Mouse (Mus musculus) limb, embryonic 11.5 days (tissue): ENCODE measurements around the gene Camk1g. TPM values are rescaled to one million over a fixed set of nuclear protein-coding genes. Genes with fewer than 3 reads are reported as not detected.

ENCODE experiments used
- ATAC-seq: fragments of 200-750 bp; cut with Nextera tagmentation; 2 replicates; pipeline ENCODE4 v1.8.0; 2017; ENCODE audit warnings: low read depth; ENCODE audit not compliant: insufficient number of reproducible peaks, low FRiP score, low TSS enrichment
- DNase-seq: peaks from one replicate; pipeline ENCODE4 v3.0.0-alpha.2; 2015; ENCODE audit warnings: low spot score
- H3K27ac ChIP-seq: fragments of 300-500 bp; sonication (generic); replicated peaks from 2 replicates; pipeline ENCODE4 v1.5.1; 2014; ENCODE audit warnings: low read depth, mild to moderate bottlenecking, low read length
- H3K27me3 ChIP-seq: fragments of 300-500 bp; sonication (generic); 2 replicates; pipeline ENCODE4 v1.6.1; 2014; ENCODE audit warnings: mild to moderate bottlenecking, low read length, mixed read lengths; ENCODE audit not compliant: control insufficient read depth, insufficient read depth
- H3K36me3 ChIP-seq: fragments of 300-500 bp; sonication (generic); 2 replicates; pipeline ENCODE4 v1.6.1; 2014; ENCODE audit warnings: mild to moderate bottlenecking, low read length, moderate library complexity, mixed read lengths; ENCODE audit not compliant: control insufficient read depth, insufficient read depth
- H3K4me1 ChIP-seq: fragments of 300-500 bp; sonication (generic); 2 replicates; pipeline ENCODE4 v1.6.1; 2014; ENCODE audit warnings: low read length, mixed read lengths; ENCODE audit not compliant: control insufficient read depth, insufficient read depth
- H3K4me2 ChIP-seq: fragments of 300-500 bp; sonication (generic); 2 replicates; pipeline ENCODE4 v1.6.1; 2014; ENCODE audit warnings: low read depth, mild to moderate bottlenecking, moderate library complexity; ENCODE audit not compliant: severe bottlenecking
- H3K4me3 ChIP-seq: fragments of 300-500 bp; sonication (generic); 2 replicates; pipeline ENCODE4 v1.5.1; 2014; ENCODE audit warnings: low read depth, low read length
- H3K9ac ChIP-seq: fragments of 300-500 bp; sonication (generic); 2 replicates; pipeline ENCODE4 v1.6.1; 2014; ENCODE audit warnings: mild to moderate bottlenecking, low read length
- H3K9me3 ChIP-seq: fragments of 300-500 bp; sonication (generic); 2 replicates; pipeline ENCODE4 v1.6.1; 2016; ENCODE audit warnings: low read length; ENCODE audit not compliant: control insufficient read depth
- WGBS: fragments of 180-500 bp; shearing (Covaris S2); extraction: QIAGEN DNeasy Blood & Tissue Kit; methylation state at CpG from one replicate; pipeline ENCODE4 v1.1.7; 2014; 5-methylcytosine and 5-hydroxymethylcytosine counted together
- polyA plus RNA-seq: library from polyadenylated mRNA; unstranded; fragments of >200 nt; fragmentation: Nextera tagmentation; extraction: Ambion mirVana; gene quantifications from 2 replicates; pipeline ENCODE4 v1.2.1, GENCODE M21; 2014

Gene Camk1g
- polyA plus RNA-seq, 1 experiment from 2014 or later, result 17.1 TPM

DNA sequence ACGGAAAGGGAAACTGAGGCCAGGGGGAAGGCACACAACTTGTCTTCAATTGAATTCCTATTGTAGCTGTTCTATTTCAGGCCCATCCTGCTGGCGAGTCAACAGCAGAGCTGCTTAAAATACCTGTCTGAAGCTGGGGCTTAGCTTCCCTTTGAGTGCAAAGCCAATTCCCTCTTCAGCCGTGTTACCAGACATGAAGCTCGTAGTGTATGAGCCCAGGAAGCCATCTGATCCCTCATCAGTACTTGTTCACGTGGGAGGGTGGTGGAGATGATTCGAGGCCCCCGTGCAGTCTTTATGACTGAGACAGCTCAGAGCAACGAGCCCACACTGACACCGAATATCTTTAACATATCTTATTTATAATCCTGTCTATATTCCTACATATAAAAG, 53.7 kb downstream of the Camk1g start:
- no peak for DNase-seq
- H3K9ac ChIP-seq, result no peak overlapping the region
- H3K4me1 ChIP-seq, result no peaks in the 10 kb centered on the region
- no peak overlapping the region for H3K4me3 ChIP-seq
- no peaks in the 10 kb centered on the region for H3K9me3 ChIP-seq
- no peak for ATAC-seq
- no peak overlapping the region for H3K4me2 ChIP-seq
- WGBS, result 83% methylated on average over 9 of the region's 9 CpGs
- no peak overlapping the region for H3K27ac ChIP-seq
- H3K27me3 ChIP-seq, result no peaks in the 10 kb centered on the region
- H3K36me3 ChIP-seq, result no peaks in the 10 kb centered on the region

DNA sequence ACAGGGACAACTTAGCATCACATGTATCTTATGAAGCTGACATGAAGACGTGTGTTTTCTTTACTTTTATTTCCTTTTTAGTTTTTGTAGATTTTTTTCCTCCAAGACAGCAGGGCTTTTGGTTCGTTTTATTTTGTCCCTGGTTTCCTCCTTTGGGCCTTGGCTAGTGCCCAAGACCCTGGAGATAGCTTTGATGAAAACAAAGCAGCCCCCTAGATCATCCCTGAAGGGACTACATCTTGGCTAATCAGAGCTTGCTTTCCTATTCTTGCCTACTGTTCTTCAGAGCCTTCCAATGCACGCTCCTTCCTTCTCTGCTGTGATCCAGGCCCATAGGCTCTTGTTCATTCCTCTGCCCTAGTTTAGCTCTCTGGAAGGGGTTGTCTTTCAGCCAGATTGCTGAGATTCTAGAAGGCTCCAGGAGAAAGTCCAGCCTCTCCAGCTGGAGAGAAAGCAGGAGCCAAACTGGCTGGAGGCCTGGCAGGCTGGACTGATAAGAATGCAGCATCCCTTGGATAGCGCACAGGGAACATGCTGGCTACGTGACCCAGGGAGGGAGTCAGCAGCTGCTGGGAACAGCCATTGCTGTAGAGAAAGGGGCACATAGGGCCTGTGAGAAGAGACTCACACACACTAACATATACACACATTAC, 54.3 kb downstream of the Camk1g start:
- Histone ChIP-seq H3K9me3 (no peaks in the 10 kb centered on the region), H3K9ac (no peak overlapping the region), H3K36me3 (no peaks in the 10 kb centered on the region), H3K4me1 (no peaks in the 10 kb centered on the region), H3K27ac (no peak overlapping the region), H3K27me3 (no peaks in the 10 kb centered on the region), H3K4me3 (no peak overlapping the region), H3K4me2 (no peak overlapping the region)
- 76% methylated on average over 5 of the region's 5 CpGs for WGBS
- DNase-seq (no peak), ATAC-seq (no peak)

DNA sequence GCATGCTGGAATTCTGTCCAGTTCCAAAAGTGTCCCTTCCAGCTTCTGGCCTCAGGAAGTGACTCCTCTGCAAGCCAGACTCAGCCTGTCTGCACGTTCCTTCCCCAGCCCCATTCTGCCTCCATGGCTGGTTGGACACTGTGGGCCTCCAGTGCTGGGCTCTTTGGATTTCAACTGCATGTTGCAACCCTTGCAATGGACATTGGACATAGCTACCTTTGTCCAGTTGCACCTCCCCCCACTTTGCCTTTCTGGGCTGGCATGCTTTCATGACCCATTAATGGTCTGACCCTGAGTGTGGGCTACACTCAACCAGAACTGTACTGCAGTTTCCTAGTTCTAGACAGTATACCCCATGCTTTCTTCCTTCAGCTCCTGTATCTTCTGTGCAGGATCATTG, 58.5 kb downstream of the Camk1g start:
- Histone ChIP-seq H3K36me3 (no peaks in the 10 kb centered on the region), H3K4me1 (no peaks in the 10 kb centered on the region), H3K27ac (no peak overlapping the region), H3K9me3 (no peaks in the 10 kb centered on the region), H3K27me3 (no peaks in the 10 kb centered on the region), H3K9ac (no peak overlapping the region), H3K4me3 (no peak overlapping the region), H3K4me2 (no peak overlapping the region)
- DNase-seq (no peak), ATAC-seq (no peak)
- 100% methylated on average over 1 of the region's 1 CpGs for WGBS

- no peaks in the 10 kb centered on the region for H3K27me3 ChIP-seq
- no peaks in the 10 kb centered on the region for H3K36me3 ChIP-seq
- ATAC-seq (no peak), DNase-seq (no peak)
- H3K9ac ChIP-seq, result no peak overlapping the region
- no peak overlapping the region for H3K4me3 ChIP-seq
- 88% methylated on average over 3 of the region's 3 CpGs for WGBS
- no peak overlapping the region for H3K27ac ChIP-seq
- no peak overlapping the region for H3K4me2 ChIP-seq
- H3K4me1 ChIP-seq, result no peaks in the 10 kb centered on the region
- no peaks in the 10 kb centered on the region for H3K9me3 ChIP-seq
These were observed 59.5 kb downstream of the Camk1g start for GRCm38 (mm10) chr1:193310519-193311085.

- Histone ChIP-seq H3K36me3 (no peaks in the 10 kb centered on the region), H3K4me3 (no peak overlapping the region), H3K9me3 (no peaks in the 10 kb centered on the region), H3K27me3 (no peaks in the 10 kb centered on the region), H3K9ac (no peak overlapping the region), H3K27ac (no peak overlapping the region), H3K4me2 (no peak overlapping the region), H3K4me1 (0 out of 2 replicates have a peak, but pooled peaks cover 2% of the 10 kb centered on the region)
- 77% methylated on average over 1 of the region's 1 CpGs for WGBS
- no peak for DNase-seq
- no peak for ATAC-seq
These were observed 60.1 kb downstream of the Camk1g start for GRCm38 (mm10) chr1:193309785-193310518.

GRCm38 (mm10) chr1:193306832-193307231, 63.3 kb downstream of the Camk1g start:
- no peaks in the 10 kb centered on the region for H3K36me3 ChIP-seq
- H3K27me3 ChIP-seq, result no peaks in the 10 kb centered on the region
- no peaks in the 10 kb centered on the region for H3K9me3 ChIP-seq
- H3K9ac ChIP-seq, result no peak overlapping the region
- H3K4me2 ChIP-seq, result no peak overlapping the region
- H3K4me3 ChIP-seq, result no peak overlapping the region
- ATAC-seq, result no peak
- no peak for DNase-seq
- 96% methylated on average over 2 of the region's 2 CpGs for WGBS
- 0 out of 2 replicates have a peak, but pooled peaks cover 2% of the 10 kb centered on the region for H3K4me1 ChIP-seq
- no peak overlapping the region for H3K27ac ChIP-seq

DNA sequence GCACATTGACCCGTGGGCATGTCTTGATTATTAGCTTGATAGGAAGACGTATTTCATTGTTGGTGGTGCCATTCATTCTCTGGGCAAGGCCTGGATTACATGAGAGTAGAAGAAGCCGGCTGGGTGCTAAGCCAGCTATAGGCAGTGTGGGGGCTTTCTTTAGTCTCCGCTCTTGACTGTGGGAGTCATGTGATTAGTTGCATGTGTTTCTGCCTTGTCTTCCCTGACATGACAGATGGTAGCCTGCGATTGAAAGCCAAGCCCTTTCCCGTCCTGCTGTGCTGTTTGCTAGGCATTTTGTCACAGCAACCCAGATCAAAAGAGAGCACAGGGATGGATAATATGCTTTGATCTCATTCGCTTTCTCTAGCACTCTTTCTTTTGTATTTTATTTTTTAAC, 64.7 kb downstream of the Camk1g start:
- WGBS, result 20% methylated on average over 7 of the region's 7 CpGs
- no peak for DNase-seq
- no peak overlapping the region for H3K9ac ChIP-seq

DNA sequence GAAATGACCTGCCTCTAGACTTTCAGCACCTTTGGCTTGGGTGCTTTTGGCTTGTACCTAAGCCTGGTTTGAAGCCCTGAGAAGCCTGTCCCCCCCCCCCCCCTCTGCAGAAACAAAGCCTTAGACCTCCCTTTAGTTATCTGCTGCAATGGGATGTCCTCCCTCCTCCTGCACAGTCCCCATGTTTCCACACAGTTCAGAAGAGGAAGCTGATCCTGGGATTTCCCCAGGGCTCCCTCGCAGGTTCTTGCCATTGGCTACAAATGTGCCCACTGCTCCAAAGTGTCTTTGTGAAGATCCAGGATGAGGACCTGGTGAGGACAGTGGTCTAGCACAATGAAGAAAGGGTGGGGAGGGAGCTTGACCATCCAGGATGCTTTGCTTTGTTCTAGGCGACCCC, 67.0 kb downstream of the Camk1g start:
- Histone ChIP-seq H3K4me2 (no peak overlapping the region), H3K36me3 (no peaks in the 10 kb centered on the region), H3K27ac (no peak overlapping the region), H3K4me3 (no peak overlapping the region), H3K9ac (no peak overlapping the region), H3K27me3 (no peaks in the 10 kb centered on the region), H3K4me1 (peaks cover 9% of the 10 kb centered on the region), H3K9me3 (no peaks in the 10 kb centered on the region)
- no peak for ATAC-seq
- whole genome bisulfite sequencing, result 80% methylated on average over 2 of the region's 2 CpGs
- no peak for DNase-seq

More for the DNA sequence above, 64.7 kb downstream of the Camk1g start:
- Histone ChIP-seq H3K36me3 (no peaks in the 10 kb centered on the region), H3K9me3 (no peaks in the 10 kb centered on the region), H3K27ac (no peak overlapping the region), H3K4me2 (no peak overlapping the region), H3K4me3 (no peak overlapping the region), H3K27me3 (no peaks in the 10 kb centered on the region), H3K4me1 (peaks cover 5% of the 10 kb centered on the region)
- no peak for ATAC-seq
